Mouse (Mus musculus) liver, embryonic 15.5 days (tissue): ENCODE data around the gene Zfp106. TPM values are rescaled to one million over a fixed set of nuclear protein-coding genes. Genes with fewer than 3 reads are reported as not detected.
A peak's percentile ranks its signal among the peaks of the same experiment; 100 is the strongest.

ENCODE experiments used
- ATAC-seq: fragments of 200-750 bp; cut with Nextera tagmentation; 2 replicates; pipeline ENCODE4 v1.8.0; 2017; ENCODE audit warnings: moderate number of reproducible peaks, mild to moderate bottlenecking, moderate library complexity; ENCODE audit not compliant: insufficient read depth
- H3K27ac ChIP-seq: fragments of 300-500 bp; sonication (generic); replicated peaks from 2 replicates; pipeline ENCODE4 v1.5.1; 2015; ENCODE audit warnings: mild to moderate bottlenecking, inconsistent platforms
- H3K27me3 ChIP-seq: fragments of 300-500 bp; sonication (generic); 2 replicates; pipeline ENCODE4 v1.6.1; 2015; ENCODE audit warnings: mild to moderate bottlenecking, inconsistent platforms
- H3K36me3 ChIP-seq: fragments of 300-500 bp; sonication (generic); replicated peaks from 2 replicates; pipeline ENCODE4 v1.6.1; 2015; ENCODE audit warnings: moderate library complexity, mild to moderate bottlenecking, inconsistent platforms
- H3K4me1 ChIP-seq: fragments of 300-500 bp; sonication (generic); replicated peaks from 2 replicates; pipeline ENCODE4 v1.6.1; 2015; ENCODE audit warnings: inconsistent platforms
- H3K4me2 ChIP-seq: fragments of 300-500 bp; sonication (generic); 2 replicates; pipeline ENCODE4 v1.6.1; 2015; ENCODE audit warnings: moderate library complexity, mild to moderate bottlenecking, inconsistent platforms
- H3K4me3 ChIP-seq: fragments of 300-500 bp; sonication (generic); replicated peaks from 2 replicates; pipeline ENCODE4 v1.5.1; 2015; ENCODE audit warnings: mild to moderate bottlenecking, inconsistent platforms
- H3K9ac ChIP-seq: fragments of 300-500 bp; sonication (generic); 2 replicates; pipeline ENCODE4 v1.6.1; 2015; ENCODE audit warnings: moderate library complexity, mild to moderate bottlenecking, inconsistent platforms
- H3K9me3 ChIP-seq: fragments of 300-500 bp; sonication (generic); replicated peaks from 2 replicates; pipeline ENCODE4 v1.6.1; 2016; ENCODE audit warnings: inconsistent platforms
- WGBS: fragments of 180-500 bp; shearing (Covaris S2); methylation state at CpG from one replicate; pipeline ENCODE4 v1.1.7; 2015; ENCODE audit warnings: mixed read lengths; ENCODE audit not compliant: insufficient replicate concordance; 5-methylcytosine and 5-hydroxymethylcytosine counted together
- polyA plus RNA-seq: library from polyadenylated mRNA; unstranded; fragments of >200 nt; fragmentation: Nextera tagmentation; extraction: Ambion mirVana; gene quantifications from 2 replicates; pipeline ENCODE4 v1.2.1, GENCODE M21; 2015

Gene Zfp106
- polyA plus RNA-seq, 1 experiment from 2014 or later, result 17.4 TPM

- H3K9ac ChIP-seq, result no peak overlapping the region
- no peaks in the 10 kb centered on the region for H3K4me1 ChIP-seq
- no peaks in the 10 kb centered on the region for H3K9me3 ChIP-seq
- ATAC-seq, result no peak
- 26% methylated on average over 2 of the region's 2 CpGs for WGBS
- H3K36me3 ChIP-seq, result peaks cover 7% of the 10 kb centered on the region
- H3K4me2 ChIP-seq, result no peak overlapping the region
- H3K27me3 ChIP-seq, result no peaks in the 10 kb centered on the region
- H3K4me3 ChIP-seq, result no peak overlapping the region
- no peak overlapping the region for H3K27ac ChIP-seq
Observed at GRCm38 (mm10) chr2:120544732-120545131, 18.9 kb downstream of the Zfp106 start.

DNA sequence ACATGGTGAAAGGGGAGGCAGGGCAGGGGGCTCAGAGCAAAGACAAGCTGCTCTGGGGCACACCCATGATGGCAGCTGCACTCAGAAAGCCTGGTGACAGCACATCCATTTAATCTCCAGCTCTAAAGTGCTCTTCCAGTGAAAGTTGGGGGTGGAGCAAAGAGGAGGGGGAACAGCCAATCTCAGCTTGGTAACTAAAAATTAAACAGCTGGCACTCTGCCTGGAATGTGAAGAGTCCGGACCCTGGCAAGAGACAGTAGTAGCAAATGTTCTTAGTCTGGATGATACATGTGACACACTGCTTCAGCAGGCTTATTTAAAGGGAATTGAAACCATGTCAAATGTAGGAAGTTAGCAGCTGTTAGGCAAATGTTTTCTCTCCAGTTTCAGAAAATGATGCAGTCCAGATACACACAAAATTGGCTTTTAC lies 23.9 kb downstream of the Zfp106 start:
- WGBS, result 54% methylated on average over 1 of the region's 1 CpGs
- H3K4me1 ChIP-seq, result 0 out of 2 replicates have a peak, but pooled peaks cover 2% of the 10 kb centered on the region
- ATAC-seq, result peak; percentile 72
- H3K27ac ChIP-seq, result 0 out of 2 replicates have a peak overlapping the region, but pooled peaks have one; percentile 19
- H3K4me3 ChIP-seq, result no peak overlapping the region
- no peaks in the 10 kb centered on the region for H3K27me3 ChIP-seq
- H3K36me3 ChIP-seq, result peaks cover 15% of the 10 kb centered on the region
- no peak overlapping the region for H3K9ac ChIP-seq
- no peak overlapping the region for H3K4me2 ChIP-seq
- H3K9me3 ChIP-seq, result no peaks in the 10 kb centered on the region

DNA sequence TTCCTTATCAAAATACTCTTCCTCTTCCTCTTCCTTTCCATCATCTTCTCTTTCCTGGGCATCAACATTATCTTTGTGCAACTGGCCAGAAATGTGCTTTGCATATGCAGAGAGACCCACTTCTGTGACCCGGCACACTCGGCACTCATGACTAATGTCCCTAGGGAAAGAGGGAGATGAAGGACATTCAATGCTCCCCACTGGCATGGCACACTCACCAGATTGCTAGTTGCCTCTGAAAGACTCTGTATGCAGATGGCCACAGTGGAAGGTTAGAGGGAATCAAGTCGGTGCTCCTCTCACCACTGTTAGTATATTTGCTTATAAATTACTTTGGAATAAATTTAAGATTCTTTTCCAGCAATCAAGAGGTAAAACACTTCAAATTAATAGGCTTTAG lies 24.3 kb downstream of the Zfp106 start:
- no peak overlapping the region for H3K27ac ChIP-seq
- H3K27me3 ChIP-seq, result no peaks in the 10 kb centered on the region
- no peak overlapping the region for H3K9ac ChIP-seq
- no peak overlapping the region for H3K4me3 ChIP-seq
- peaks cover 20% of the 10 kb centered on the region for H3K36me3 ChIP-seq
- H3K4me2 ChIP-seq, result no peak overlapping the region
- no peak for ATAC-seq
- H3K4me1 ChIP-seq, result 0 out of 2 replicates have a peak, but pooled peaks cover 2% of the 10 kb centered on the region
- 70% methylated on average over 3 of the region's 3 CpGs for WGBS
- no peaks in the 10 kb centered on the region for H3K9me3 ChIP-seq

DNA sequence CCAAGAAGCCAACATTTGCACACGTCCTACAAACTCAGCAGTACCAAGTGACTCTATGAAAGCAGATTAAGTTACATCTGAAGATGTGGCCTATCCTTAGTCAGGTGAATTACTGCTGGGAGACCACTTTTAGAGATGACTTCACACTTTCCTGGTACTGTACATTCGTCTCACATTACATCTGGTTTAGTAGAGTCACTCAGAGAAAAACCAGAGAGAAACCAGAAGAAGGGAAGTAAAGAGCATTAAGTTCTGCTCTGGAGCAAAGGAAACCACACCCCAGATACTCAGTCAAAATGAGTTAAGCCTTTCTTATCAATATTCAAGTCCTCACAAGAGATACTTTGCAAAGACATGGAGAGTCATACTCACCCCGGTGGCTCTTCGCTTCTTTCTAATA lies 32.4 kb downstream of the Zfp106 start:
- ATAC-seq, result no peak
- Histone ChIP-seq H3K9ac (no peak overlapping the region), H3K36me3 (peaks cover 82% of the 10 kb centered on the region), H3K27ac (no peak overlapping the region), H3K4me2 (no peak overlapping the region), H3K4me3 (no peak overlapping the region), H3K9me3 (no peaks in the 10 kb centered on the region), H3K4me1 (no peaks in the 10 kb centered on the region), H3K27me3 (no peaks in the 10 kb centered on the region)
- 60% methylated on average over 4 of the region's 4 CpGs for WGBS

DNA sequence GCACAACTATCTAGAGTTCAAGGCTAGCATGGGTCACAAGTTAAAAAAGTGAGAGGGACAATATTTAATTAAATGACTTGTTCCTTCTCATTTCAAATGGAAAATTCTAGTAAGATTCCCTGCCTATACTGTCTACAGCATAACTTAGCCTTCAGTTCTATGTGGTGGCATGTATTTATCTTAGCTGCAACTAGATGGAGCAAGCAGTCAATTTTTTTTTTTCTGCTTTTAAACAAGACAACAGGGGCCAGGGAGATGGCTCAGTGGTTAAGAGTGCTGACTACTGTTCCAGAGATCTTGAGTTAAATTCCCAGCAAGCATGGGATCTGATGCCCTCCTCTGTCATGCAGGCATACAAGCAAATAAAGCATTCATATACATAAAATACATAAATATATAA lies 34.1 kb downstream of the Zfp106 start:
- Histone ChIP-seq H3K36me3 (peaks cover 86% of the 10 kb centered on the region), H3K4me2 (no peak overlapping the region), H3K4me3 (no peak overlapping the region), H3K27me3 (no peaks in the 10 kb centered on the region), H3K9ac (no peak overlapping the region), H3K4me1 (no peaks in the 10 kb centered on the region), H3K27ac (no peak overlapping the region), H3K9me3 (no peaks in the 10 kb centered on the region)
- ATAC-seq, result no peak

- no peak for ATAC-seq
- Histone ChIP-seq H3K4me2 (no peak overlapping the region), H3K9me3 (no peaks in the 10 kb centered on the region), H3K9ac (no peak overlapping the region), H3K27ac (no peak overlapping the region), H3K4me3 (no peak overlapping the region), H3K4me1 (no peaks in the 10 kb centered on the region), H3K27me3 (no peaks in the 10 kb centered on the region), H3K36me3 (peaks cover 89% of the 10 kb centered on the region)
- 76% methylated on average over 5 of the region's 5 CpGs for WGBS
Observed at GRCm38 (mm10) chr2:120526771-120527170, 36.9 kb downstream of the Zfp106 start.

DNA sequence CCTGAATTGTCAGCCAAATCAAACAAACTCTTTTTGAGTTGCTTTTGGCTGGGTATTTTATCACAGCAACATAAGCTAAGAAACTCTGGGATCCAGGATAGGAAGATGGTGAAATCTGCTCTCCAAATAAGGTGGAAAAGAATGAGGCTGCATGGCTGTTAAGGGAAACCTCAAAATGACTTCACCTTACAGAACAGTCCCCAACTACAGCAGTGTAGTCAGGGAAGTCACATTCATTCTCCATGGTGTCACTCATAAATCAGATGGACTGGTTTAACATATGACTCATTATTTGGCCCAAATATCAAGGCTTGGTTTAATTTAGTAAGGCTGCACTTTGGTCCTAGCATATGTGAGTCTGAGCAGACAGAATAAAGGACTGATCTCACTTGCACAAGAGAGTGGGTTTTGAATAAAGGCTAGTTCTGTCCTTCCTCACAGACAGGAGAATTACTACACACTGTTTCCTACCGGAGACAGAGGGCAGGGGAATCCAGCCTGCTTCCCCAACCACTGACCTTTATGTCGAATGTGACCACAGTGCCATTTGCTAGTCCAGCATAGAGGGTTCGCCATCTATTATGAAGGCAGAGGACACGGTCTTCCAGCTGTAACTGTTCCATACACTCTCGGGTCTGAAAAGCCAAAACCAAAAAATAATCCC lies 45.0 kb downstream of the Zfp106 start:
- no peaks in the 10 kb centered on the region for H3K9me3 ChIP-seq
- H3K36me3 ChIP-seq, result peaks cover 92% of the 10 kb centered on the region
- 68% methylated on average over 5 of the region's 5 CpGs for WGBS
- no peak overlapping the region for H3K27ac ChIP-seq
- H3K4me1 ChIP-seq, result no peaks in the 10 kb centered on the region
- H3K27me3 ChIP-seq, result no peaks in the 10 kb centered on the region
- no peak overlapping the region for H3K4me3 ChIP-seq
- H3K9ac ChIP-seq, result no peak overlapping the region
- no peak overlapping the region for H3K4me2 ChIP-seq
- ATAC-seq, result no peak

GRCm38 (mm10) chr2:120514181-120514580 lies 49.5 kb downstream of the Zfp106 start:
- ATAC-seq, result no peak
- WGBS, result 80% methylated on average over 4 of the region's 4 CpGs
- H3K9ac ChIP-seq, result no peak overlapping the region

GRCm38 (mm10) chr2:120503992-120504391 lies 59.7 kb downstream of the Zfp106 start:
- no peak overlapping the region for H3K4me3 ChIP-seq
- no peak overlapping the region for H3K9ac ChIP-seq
- H3K9me3 ChIP-seq, result no peaks in the 10 kb centered on the region
- no peak overlapping the region for H3K27ac ChIP-seq
- H3K4me1 ChIP-seq, result peaks cover 2% of the 10 kb centered on the region; the same call in 1 of the 2 replicates
- no peak for ATAC-seq
- H3K27me3 ChIP-seq, result no peaks in the 10 kb centered on the region
- no peak overlapping the region for H3K4me2 ChIP-seq
- 65% methylated on average over 5 of the region's 5 CpGs for WGBS
- peaks cover 26% of the 10 kb centered on the region for H3K36me3 ChIP-seq

More at GRCm38 (mm10) chr2:120514181-120514580, 49.5 kb downstream of the Zfp106 start:
- H3K36me3 ChIP-seq, result peaks cover 82% of the 10 kb centered on the region
- no peak overlapping the region for H3K4me2 ChIP-seq
- H3K4me1 ChIP-seq, result no peaks in the 10 kb centered on the region
- no peaks in the 10 kb centered on the region for H3K9me3 ChIP-seq
- no peaks in the 10 kb centered on the region for H3K27me3 ChIP-seq
- H3K4me3 ChIP-seq, result no peak overlapping the region
- H3K27ac ChIP-seq, result no peak overlapping the region

GRCm38 (mm10) chr2:120503094-120503493 lies 60.5 kb downstream of the Zfp106 start:
- no peak for ATAC-seq
- Histone ChIP-seq H3K4me3 (no peak overlapping the region), H3K4me1 (peaks cover 2% of the 10 kb centered on the region; the same call in 1 of the 2 replicates), H3K9ac (no peak overlapping the region), H3K27ac (no peak overlapping the region), H3K9me3 (no peaks in the 10 kb centered on the region), H3K4me2 (no peak overlapping the region), H3K36me3 (peaks cover 19% of the 10 kb centered on the region), H3K27me3 (no peaks in the 10 kb centered on the region)
- 84% methylated on average over 6 of the region's 6 CpGs for WGBS

GRCm38 (mm10) chr2:120502605-120502990 lies 61.0 kb downstream of the Zfp106 start:
- Histone ChIP-seq H3K27ac (no peak overlapping the region), H3K4me3 (no peak overlapping the region), H3K4me2 (no peak overlapping the region), H3K9ac (no peak overlapping the region), H3K27me3 (no peaks in the 10 kb centered on the region), H3K4me1 (peaks cover 2% of the 10 kb centered on the region; the same call in 1 of the 2 replicates), H3K9me3 (no peaks in the 10 kb centered on the region), H3K36me3 (peaks cover 16% of the 10 kb centered on the region)
- ATAC-seq, result no peak
- WGBS, result 36% methylated on average over 3 of the region's 3 CpGs
